12 mouse cellular contexts compared by ENCODE assay signal in the genomic region with DNA sequence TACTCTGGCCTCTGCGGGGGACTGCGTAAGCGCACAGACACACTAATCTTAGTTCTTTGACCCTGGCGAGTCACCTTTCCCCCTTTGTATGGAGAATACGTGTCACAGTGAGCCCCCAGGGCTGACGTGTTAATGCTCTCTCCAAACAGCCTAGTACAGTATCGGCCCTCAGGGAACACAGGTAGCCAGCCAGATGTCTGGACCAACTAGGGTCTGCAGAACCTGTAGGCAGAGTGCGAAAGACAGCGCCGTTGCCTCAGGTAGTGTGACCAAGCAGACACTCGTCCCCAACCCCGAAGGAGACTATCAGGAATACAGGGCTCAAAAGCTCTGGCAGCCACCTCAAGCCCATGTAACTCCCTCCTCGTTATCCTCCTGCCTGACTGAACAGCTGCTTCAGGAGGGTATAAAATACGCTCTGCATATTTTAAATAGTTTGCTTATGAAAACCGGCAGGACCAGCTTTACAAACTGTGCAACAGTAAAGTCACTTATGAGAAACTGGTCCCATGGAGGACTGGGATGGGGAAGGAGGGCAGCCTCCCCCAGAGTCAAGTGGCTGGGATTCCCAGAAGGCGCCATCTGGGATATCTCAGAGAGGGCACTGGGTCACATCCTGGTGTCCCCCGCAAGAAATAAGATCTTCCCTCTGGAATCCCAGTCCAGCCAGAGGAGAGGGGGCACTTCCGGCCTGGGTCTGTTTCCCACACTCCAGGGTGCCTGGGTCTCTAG. TPM values are rescaled to one million over a fixed set of nuclear protein-coding genes. Genes with fewer than 3 reads are reported as not detected.
DNase-seq lines count a peak whose midpoint lies in the region; ATAC-seq lines count a peak whose summit lies in the region.
"Had no signal": no experiment of that assay in that cellular context is flagged by ENCODE, and none has a peak within 500 bp of the region (broad histone marks: within the 10 kb centered on the region; RNA-seq: fewer than 3 reads in every experiment).

No protein-coding gene starts in this region.

- H3K9ac ChIP-seq in embryonic facial prominence, embryonic 15.5 days = no peak overlapping the region
- no peak overlapping the region for H3K9ac ChIP-seq in kidney, embryonic 15.5 days
- no peak overlapping the region for H3K9ac ChIP-seq in neural tube, embryonic 13.5 days
- H3K9ac ChIP-seq: liver, embryonic 14.5 days had no signal

- no peak overlapping the region for H3K4me3 ChIP-seq in embryonic facial prominence, embryonic 15.5 days (replicated peaks)
- no peak overlapping the region for H3K4me3 ChIP-seq in kidney, embryonic 15.5 days (replicated peaks)
- H3K4me3 ChIP-seq in neural tube, embryonic 13.5 days = no peak overlapping the region

- H3K36me3 ChIP-seq in embryonic facial prominence, embryonic 15.5 days = no peaks in the 10 kb centered on the region
- no peaks in the 10 kb centered on the region for H3K36me3 ChIP-seq in kidney, embryonic 15.5 days
- H3K36me3 ChIP-seq in neural tube, embryonic 13.5 days = no peaks in the 10 kb centered on the region
- H3K36me3 ChIP-seq: G1E had no signal

- intact Hi-C loops in left cerebral cortex, postnatal 4 days (cut with DNase I) = no loop called here
- intact Hi-C loops in left cerebral cortex, postnatal 36 days (cut with DNase I) = no loop called here
- intact Hi-C loops in left cerebral cortex, postnatal 25 days (cut with DNase I) = no loop called here

- H3K27ac ChIP-seq in embryonic facial prominence, embryonic 15.5 days (replicated peaks) = peak overlapping the region; percentile 82
- H3K27ac ChIP-seq in kidney, embryonic 15.5 days = peak overlapping the region; percentile 93
- H3K27ac ChIP-seq in neural tube, embryonic 13.5 days (replicated peaks) = 0 out of 2 replicates have a peak overlapping the region, but pooled peaks have one; percentile 13
- H3K27ac ChIP-seq: liver, embryonic 14.5 days had no signal

- peak; percentile 61 for ATAC-seq in embryonic facial prominence, embryonic 15.5 days (ENCODE audit: insufficient number of reproducible peaks, low FRiP score, low TSS enrichment, low read depth)
- peak; percentile 68 for ATAC-seq in kidney, embryonic 15.5 days (replicated peaks; ENCODE audit: low FRiP score)
- no peak for ATAC-seq in neural tube, embryonic 13.5 days (ENCODE audit: low read depth)

- DNase-seq in left cerebral cortex, postnatal 4 days = peak; percentile 29
- no peak for DNase-seq in left cerebral cortex, adult 11 months (ENCODE audit: low spot score)
- DNase-seq in left cerebral cortex, postnatal 36 days (ENCODE audit: low spot score in 2 of 2) = no peak
- no peak for DNase-seq in thymus, postnatal 0 days (ENCODE audit: low spot score)
- no peak for DNase-seq in left cerebral cortex, postnatal 25 days (ENCODE audit: low spot score in 2 of 2)
- DNase-seq: gastrocnemius, postnatal 25 days; thymus, postnatal 4 days had no signal

- H3K9me3 ChIP-seq in embryonic facial prominence, embryonic 15.5 days (replicated peaks) = no peaks in the 10 kb centered on the region
- H3K9me3 ChIP-seq in kidney, embryonic 15.5 days (replicated peaks) = no peaks in the 10 kb centered on the region
- no peaks in the 10 kb centered on the region for H3K9me3 ChIP-seq in neural tube, embryonic 13.5 days

- H3K27me3 ChIP-seq in embryonic facial prominence, embryonic 15.5 days = no peaks in the 10 kb centered on the region
- no peaks in the 10 kb centered on the region for H3K27me3 ChIP-seq in kidney, embryonic 15.5 days
- H3K27me3 ChIP-seq in neural tube, embryonic 13.5 days = no peaks in the 10 kb centered on the region

- WGBS in embryonic facial prominence, embryonic 15.5 days = 21% methylated on average over 18 of the region's 18 CpGs
- WGBS in kidney, embryonic 15.5 days = 30% methylated on average over 18 of the region's 18 CpGs
- 65% methylated on average over 18 of the region's 18 CpGs for WGBS in neural tube, embryonic 13.5 days

- H3K4me2 ChIP-seq in embryonic facial prominence, embryonic 15.5 days (replicated peaks) = peak overlapping the region; percentile 24
- peak overlapping the region; percentile 28; the same call in 1 of the 2 replicates for H3K4me2 ChIP-seq in kidney, embryonic 15.5 days
- no peak overlapping the region for H3K4me2 ChIP-seq in neural tube, embryonic 13.5 days

- H3K4me1 ChIP-seq in embryonic facial prominence, embryonic 15.5 days = peaks cover 67% of the 10 kb centered on the region
- H3K4me1 ChIP-seq in kidney, embryonic 15.5 days = peaks cover 94% of the 10 kb centered on the region
- peaks cover 34% of the 10 kb centered on the region for H3K4me1 ChIP-seq in neural tube, embryonic 13.5 days (replicated peaks)

RNA-seq across cellular contexts. Expression of a gene that starts 18.0 kb away (rescaled TPM):
- 10 to 100 TPM; 68.9 to 70.4 TPM for total RNA-seq in left cerebral cortex, postnatal 4 days (2021)
- 16.4 and 17.3 TPM in 2 replicates for polyA plus RNA-seq in embryonic facial prominence, embryonic 15.5 days (2015; fragmentation: Nextera tagmentation; extraction: Ambion mirVana)
- 15.9 and 16.4 TPM in 2 replicates for polyA plus RNA-seq in kidney, embryonic 15.5 days (2015; fragmentation: Nextera tagmentation; extraction: Ambion mirVana)
- 18.9 and 19.0 TPM in 2 replicates for polyA plus RNA-seq in neural tube, embryonic 13.5 days (2015; fragmentation: Nextera tagmentation; extraction: Ambion mirVana)
- 100 to 1,000 TPM in 1 of 2 experiments, 10 to 100 TPM in 1; 80.6 to 112 TPM for total RNA-seq in left cerebral cortex, postnatal 36 days (2021)
- polyA plus RNA-seq in thymus, postnatal 0 days (2015; fragmentation: Nextera tagmentation; extraction: Ambion mirVana) = 7.2 TPM in 2 replicates
- 100 to 1,000 TPM in 1 of 2 experiments, 10 to 100 TPM in 1; 86.1 to 104 TPM for total RNA-seq in left cerebral cortex, postnatal 25 days (2021)
- polyA plus RNA-seq: G1E had no signal

Comparison
In these comparisons a context has a peak if more than half of its experiments do, and no peak if none do; other contexts are left out.
1. H3K27ac ChIP-seq: peak in every context shown above with its lines; median percentile 93 in kidney, embryonic 15.5 days; 82 in embryonic facial prominence, embryonic 15.5 days; 13 in neural tube, embryonic 13.5 days.